Mouse (Mus musculus) embryo, embryonic 11.5 days (tissue): Measurements from ENCODE around the gene Lrch4.

ENCODE experiments used
- DNase-seq: peaks from one replicate; pipeline ENCODE4 v3.0.0-alpha.2; 2012; ENCODE audit warnings: low read depth, low spot score

The Lrch4 gene

GRCm38 (mm10) chr5:137686127-137686790 is 57.3 kb downstream of the Lrch4 start:
- DNase-seq, result no peak

GRCm38 (mm10) chr5:137689974-137690373 is 61.1 kb downstream of the Lrch4 start:
- no peak for DNase-seq

- no peak for DNase-seq
Observed at GRCm38 (mm10) chr5:137690531-137690930, 61.6 kb downstream of the Lrch4 start.
